Mouse (Mus musculus) urinary bladder, postnatal 14 days (tissue): ENCODE measurements at regions not wholly inside any gene's neighbourhood (a gene's known extent, or its start where the extent isn't known, plus 50 kb on each side); places are given as distances from the start of the nearest gene placed in this dataset.

ENCODE experiments used
- DNase-seq: peaks from one replicate; pipeline ENCODE4 v3.0.0; 2021; ENCODE audit warnings: low spot score

DNA sequence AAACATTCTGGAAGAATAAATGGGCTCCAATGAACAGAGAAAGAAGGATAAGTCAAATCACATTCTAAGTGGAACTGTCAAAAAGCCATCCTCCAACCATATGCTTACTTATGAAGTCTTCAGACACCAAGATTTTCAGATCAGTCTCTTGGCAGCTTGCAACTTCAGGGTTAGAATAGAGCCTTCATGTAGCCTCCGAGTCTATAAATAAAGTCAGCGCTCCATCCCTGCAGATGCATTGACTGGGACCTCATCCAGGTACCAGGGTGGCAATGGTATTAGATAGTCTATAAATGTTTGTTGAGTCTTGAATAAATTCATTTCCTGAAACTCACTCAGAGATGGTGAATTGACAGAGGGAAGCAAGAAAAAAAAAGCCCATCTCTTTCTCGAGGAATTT lies 107.2 kb upstream of the Eepd1 start:
- no peak for DNase-seq

DNA sequence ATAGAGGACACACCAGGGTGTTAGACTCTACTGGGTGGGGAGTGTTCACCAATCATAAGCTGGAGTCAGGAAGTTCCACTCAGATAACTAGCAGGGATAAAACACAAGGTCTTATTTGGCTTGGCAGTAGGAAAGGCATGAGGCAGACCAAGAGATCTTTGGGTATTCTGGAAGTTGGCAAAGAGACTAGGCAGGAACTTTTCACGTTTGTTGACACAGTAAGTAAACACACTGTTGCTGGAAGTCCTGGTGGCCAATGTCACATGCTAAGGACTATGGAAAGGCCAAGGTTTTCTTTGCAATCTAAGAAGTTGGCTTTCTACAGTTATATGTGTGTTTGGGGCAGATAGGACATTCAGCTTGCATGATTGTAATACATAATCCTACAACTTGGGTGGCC lies 105.1 kb upstream of the Eepd1 start:
- DNase-seq, result no peak

DNA sequence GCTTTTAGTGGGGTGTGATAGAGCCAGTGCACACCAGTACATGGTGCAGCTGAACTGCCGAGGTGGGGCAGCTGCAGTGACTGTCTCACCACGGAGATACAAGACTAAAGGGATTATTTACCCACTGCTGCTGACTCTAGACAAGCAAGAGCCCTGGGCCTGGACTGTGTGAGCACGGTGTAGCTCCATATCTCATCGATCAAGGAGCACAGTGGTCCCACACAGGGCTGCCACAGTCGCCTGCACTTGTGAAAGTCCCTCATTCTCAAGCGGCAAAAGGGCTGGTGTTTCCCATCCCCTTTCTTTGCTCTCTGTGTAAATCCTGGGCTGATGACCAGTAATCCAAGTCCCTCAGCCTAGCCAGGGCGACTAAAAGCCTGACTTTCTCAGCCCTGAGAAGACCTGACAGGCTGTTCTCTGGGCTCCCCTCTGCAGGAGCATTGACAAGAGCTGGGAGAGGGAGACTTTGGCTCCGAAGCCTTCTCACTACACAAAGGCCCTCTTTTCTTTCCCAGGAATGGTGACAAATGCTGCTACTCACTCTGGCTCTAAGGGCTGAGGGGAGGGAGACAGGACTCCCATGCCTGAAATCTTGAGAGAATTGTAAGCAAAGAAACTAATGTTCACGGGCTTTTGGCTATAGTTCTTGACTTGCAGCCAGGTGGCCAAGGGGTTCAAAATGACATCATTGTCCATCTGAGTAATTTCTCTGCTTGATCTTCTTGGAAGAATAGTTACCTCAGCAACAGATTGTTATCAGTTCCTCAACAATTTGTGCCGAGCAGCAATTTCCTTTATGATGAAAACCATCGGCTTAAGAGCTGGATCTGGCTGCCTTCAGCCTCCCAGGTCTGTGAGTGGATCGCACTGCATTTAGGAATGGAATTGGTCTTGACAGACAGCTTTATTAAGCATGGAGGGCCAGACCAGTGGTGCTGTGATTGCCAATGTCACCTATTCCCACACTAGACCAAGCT lies 103.3 kb upstream of the Eepd1 start:
- peak; percentile 28 for DNase-seq

DNA sequence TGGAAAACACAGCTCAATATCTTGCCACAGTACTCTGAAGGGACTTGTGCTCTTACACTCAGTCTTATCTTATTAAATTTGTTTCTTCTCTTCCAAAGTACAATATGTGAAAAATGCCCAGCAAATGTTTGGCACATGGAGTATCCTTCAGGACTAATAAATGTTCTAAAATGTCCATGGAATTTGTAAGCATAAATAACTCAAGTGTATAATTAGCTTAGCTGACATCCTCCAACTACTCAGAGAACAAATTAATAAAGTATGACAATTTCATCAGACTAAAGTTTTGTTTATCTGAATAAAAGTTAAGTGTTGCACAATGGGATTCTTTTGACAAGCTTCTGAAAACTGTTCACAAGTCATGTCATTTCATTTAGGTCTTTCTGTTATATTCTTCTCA lies 96.0 kb upstream of the Eepd1 start:
- no peak for DNase-seq

DNA sequence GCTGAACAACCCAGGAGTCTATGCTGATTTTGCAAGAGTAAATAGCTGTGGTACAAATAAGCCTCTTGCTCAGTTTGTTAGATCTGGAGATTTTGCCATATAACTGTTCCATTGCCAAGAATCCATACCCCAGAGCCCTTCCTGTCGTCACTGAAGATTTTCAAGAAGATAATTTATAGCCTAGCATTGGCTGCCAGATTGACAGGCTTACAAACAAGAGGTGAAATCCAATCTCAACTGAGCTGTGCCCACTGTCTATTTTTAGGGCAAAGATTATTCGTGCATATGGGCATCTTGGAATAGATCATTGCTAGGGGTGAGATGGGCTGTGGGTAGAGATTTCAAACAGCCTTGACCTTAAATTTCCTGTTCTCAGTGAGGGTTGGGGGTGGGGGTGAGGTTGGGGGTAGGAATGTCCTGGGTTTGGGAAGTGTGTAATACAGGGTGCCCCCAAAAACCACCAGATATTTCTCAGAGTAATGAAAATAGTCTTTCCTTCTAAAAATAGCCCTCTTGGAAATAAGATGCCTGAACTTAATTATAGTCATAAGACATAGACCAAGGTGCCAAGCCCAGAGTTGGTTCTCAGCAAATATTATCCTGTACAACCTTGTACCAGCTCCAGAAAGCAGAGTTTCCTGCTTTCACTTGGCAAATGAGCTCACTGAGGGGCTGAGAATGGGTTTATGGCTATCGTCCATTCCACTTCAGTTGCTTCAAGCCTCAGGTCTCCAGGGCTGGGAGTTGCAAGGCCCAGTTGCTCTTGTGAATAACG lies 93.3 kb upstream of the Eepd1 start:
- DNase-seq, result no peak

DNA sequence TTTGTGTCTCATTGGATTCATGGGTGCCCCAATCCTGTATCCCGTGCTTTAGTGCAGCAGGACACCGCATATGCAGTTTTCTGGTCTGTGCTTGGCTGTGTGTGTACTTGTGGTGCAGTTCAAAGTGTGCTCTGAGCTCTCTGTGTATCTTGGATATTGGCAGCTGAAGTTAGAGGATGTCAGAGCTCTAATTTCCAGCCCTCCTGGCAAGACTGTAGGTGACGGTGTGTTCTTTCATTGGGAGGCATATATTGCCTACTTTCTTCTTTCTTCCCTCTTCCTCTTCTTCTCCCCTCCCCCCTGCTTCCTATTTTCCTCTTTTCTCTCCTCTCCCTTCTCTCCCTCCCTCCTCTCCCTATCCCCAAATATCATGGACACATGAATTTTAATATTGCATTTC lies 92.0 kb upstream of the Eepd1 start:
- DNase-seq, result no peak

DNA sequence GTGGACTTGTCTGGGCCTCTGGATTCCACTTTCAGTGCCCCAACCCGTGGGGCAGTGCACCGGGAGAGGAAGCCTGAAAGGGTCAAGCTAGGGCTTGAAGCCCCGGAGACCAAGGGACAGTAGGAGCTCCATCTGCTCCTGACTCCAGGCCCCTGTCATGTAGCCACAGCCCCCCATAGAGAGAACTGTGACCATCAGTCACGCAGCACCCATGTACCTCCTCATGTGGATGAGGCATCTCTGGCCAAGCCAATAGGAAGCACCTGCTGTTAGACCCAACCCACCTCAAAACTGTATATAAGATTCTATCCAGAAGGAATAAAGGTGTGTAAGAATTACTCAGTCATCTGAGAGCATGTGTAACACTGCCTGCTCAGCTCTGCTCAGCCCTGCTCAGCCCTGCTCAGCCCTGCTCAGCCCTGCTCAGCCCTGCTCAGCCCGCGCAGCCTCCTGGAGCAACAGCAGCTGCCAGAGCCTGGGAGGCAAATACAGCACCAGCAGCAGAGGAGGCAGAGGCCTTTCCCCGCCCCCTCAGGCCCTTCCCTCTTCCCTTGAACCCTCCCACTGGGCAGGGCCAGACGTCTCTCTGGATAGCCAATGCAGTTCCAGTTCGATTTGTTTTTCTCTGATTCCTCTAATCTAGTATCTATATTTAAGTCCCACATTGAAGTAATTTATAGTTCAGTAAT lies 80.6 kb upstream of the Eepd1 start:
- DNase-seq, result peak; percentile 14

DNA sequence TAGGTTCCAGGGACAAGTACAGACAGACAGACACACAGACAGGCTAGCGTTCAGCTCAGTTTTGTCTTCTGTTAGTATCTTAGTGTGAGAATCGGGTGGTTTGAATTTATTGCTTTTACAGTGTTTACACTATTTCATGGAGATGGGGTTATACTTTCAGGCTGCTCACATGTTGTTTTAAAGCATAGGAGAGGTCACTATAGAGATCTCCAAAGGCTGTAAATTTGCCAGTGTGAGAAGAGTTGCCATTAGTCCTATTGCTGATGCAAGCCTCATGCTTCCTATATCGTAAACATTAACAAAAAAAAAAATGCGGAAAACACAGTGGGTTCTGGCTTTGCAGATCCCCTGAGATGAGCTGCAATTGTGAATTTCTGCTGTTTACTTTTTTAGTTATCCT lies 75.5 kb upstream of the Eepd1 start:
- DNase-seq, result no peak

DNA sequence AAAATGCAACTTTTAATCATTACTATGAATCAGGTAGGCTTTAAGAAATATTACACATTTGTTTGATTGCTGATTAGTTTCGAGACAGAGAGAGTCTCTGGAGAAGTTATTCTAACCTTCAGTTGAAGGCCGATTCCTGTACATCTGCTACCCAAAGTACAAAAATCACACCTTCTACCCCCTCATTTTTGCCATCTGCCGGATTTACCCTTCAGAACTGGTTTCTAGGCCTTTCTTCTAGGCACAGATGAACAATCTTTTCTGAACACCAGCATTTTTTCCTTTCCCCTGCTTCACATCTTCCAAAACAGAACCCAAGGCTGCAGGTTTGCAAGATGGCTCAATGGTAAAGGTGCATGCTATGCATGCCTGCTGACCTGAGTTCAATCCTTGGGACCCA lies 72.8 kb upstream of the Eepd1 start:
- no peak for DNase-seq

DNA sequence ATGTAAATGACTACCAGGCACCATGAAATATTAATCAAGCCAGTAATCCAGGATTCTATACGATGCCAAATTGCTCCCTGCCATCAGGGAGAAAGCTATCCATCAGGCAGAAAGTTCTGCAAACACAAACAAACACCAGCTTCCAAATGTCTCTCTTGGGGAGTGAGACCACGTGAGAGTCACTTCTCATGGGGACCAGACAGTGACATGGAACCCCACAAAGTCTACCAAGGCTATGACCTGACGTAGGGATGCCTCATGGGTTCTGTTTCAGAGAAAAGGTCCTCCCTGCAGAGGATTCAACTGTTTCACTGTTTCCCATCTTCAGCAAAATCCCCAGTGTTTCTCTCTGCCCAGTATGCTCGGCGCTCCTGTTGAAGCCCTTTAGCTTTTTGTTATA lies 71.6 kb upstream of the Eepd1 start:
- no peak for DNase-seq

DNA sequence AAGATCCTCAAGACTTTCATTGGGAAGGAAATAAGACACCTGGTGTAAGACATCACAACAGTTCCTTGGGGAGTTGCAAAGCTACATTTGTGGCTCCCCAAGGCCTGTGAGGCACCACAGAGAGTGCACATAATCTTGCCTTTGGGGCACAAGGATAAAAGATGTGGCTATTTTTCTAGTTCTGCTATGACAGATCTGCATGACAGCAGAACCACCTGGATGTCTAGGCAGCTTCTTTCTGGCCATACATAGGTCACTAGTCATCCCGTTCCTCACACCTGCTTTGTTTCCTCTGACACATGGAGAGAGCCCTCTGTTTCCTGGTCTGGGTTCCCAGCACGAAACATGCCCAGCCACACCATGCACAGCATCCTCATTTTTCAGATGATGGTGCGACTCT lies 67.5 kb upstream of the Eepd1 start:
- no peak for DNase-seq

DNA sequence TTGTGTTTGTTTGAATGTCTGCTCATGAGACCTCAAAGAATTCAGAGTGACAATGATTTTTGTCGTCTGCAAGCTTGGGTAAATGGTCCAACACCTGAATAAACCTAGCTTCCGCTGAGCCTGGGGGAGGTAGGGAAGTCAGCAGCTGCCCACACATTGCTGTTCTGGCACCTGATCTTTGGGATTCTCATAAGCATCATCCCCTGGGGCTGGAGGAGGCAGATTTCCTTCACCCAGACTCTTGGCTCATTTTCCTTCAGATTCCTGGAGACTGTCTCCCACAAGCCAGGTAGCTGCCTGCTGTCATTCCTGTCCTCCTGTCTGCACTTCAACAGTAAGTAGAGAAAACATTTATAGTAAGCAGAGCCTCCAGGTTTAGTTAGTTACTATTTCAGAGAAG lies 67.0 kb upstream of the Eepd1 start:
- no peak for DNase-seq

DNA sequence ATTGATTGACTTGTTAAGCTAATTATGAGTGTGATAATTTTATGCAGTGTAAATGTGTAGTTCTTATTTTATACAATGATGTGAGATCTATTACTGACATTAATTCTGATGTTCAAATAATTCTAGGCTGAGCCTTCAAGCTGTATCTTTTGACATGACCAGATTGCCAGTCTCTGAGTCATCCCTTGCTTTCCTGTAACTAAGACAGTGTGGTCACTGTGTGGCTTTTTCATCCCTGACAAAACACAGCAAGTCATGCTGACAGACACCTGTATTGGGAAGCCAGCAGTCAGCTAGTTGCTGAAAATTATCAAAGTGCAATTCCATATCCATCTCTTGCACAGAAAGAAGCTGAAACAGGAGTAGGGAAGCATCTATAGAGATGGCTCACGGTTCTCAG lies 54.4 kb upstream of the Eepd1 start:
- no peak for DNase-seq

DNA sequence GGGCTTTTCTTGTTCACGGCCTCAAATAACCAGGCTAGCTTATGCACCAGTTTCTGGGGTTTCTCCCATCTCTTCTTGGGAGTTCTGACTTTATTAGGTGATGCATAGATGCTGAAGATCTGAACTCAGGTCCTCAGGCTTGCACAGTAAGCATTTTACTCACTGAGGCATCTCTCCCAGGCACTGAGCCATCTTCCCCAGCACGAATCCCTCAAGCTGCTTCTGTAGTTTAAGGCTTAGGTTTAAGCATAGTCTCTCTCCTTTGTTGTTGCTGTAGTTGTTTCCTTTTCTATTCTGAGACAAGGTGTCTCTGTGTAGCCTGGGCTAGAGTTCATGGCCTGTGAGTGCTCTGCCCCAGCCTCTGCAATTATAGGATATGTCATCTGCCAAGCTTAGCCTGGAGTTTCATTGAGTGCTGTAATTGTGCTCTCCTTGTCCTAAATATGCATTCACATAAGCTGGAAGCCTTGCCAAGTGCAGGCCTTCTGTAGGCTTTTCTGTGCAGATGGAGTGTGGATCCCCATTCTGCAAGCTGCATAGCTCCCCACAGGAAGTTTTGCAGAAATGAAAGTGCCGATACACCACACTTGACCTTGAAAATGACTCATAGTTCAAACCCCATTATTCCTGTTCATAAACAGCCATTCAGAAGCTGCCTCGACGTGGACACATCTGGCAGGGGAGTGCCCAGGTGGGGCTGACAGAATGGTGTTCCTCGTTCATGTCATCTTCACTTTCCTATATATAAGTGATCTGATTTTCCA lies 51.7 kb upstream of the Eepd1 start:
- DNase-seq, result no peak
